ENCODE assay signal across 8 mouse cellular contexts in genomic region chr3:95218466-95219137, GRCm38 (mm10). TPM values are rescaled to one million over a fixed set of nuclear protein-coding genes. Genes with fewer than 3 reads are reported as not detected.
DNase-seq lines count a peak whose midpoint lies in the region; ATAC-seq and TF ChIP-seq lines count a peak whose summit lies in the region.

No protein-coding gene starts in this region.

- H3K36me3 ChIP-seq in E14TG2a.4 (ENCODE audit: insufficient read depth, low read length): peaks cover 71% of the 10 kb centered on the region
- peaks cover 54% of the 10 kb centered on the region for H3K36me3 ChIP-seq in forebrain, embryonic 14.5 days (ENCODE audit: control insufficient read depth, insufficient read depth, low read length)
- peaks cover 60% of the 10 kb centered on the region for H3K36me3 ChIP-seq in limb, embryonic 13.5 days
- peaks cover 11% of the 10 kb centered on the region for H3K36me3 ChIP-seq in spleen, adult 2 months (ENCODE audit: control insufficient read depth, insufficient read depth, low read length)

- H3K27me3 ChIP-seq in E14TG2a.4 (ENCODE audit: insufficient read depth, low read length): no peaks in the 10 kb centered on the region
- H3K27me3 ChIP-seq in forebrain, embryonic 14.5 days (replicated peaks; ENCODE audit: control insufficient read depth, insufficient read depth, low read length): no peaks in the 10 kb centered on the region
- no peaks in the 10 kb centered on the region for H3K27me3 ChIP-seq in limb, embryonic 13.5 days
- no peaks in the 10 kb centered on the region for H3K27me3 ChIP-seq in spleen, adult 2 months (ENCODE audit: control insufficient read depth, insufficient read depth, low read length)

- H3K9ac ChIP-seq in forebrain, embryonic 14.5 days (ENCODE audit: low read length): no peak overlapping the region
- H3K9ac ChIP-seq in limb, embryonic 13.5 days: peak overlapping the region; percentile 92

- 78% methylated on average over 6 of the region's 6 CpGs for WGBS in forebrain, embryonic 14.5 days
- WGBS in limb, embryonic 13.5 days: 78% methylated on average over 6 of the region's 6 CpGs
- 60% methylated on average over 6 of the region's 6 CpGs for WGBS in spleen, adult 2 months

- no peak for TF ChIP-seq POLR2A in spleen, adult 2 months (IDR thresholded peaks at IDR 0.05; ENCODE audit: low read depth, low read length)

- H3K27ac ChIP-seq in gastrocnemius, adult 2 months: peak overlapping the region; percentile 99
- peak overlapping the region; percentile 94; the same call in 1 of the 2 replicates for H3K27ac ChIP-seq in forebrain, embryonic 14.5 days (ENCODE audit: low read depth, low read length)
- H3K27ac ChIP-seq in limb, embryonic 13.5 days: peak overlapping the region; percentile 100
- H3K27ac ChIP-seq in spleen, adult 2 months (ENCODE audit: insufficient read depth, low read length): peak overlapping the region; percentile 100

- no peak for DNase-seq in gastrocnemius, adult 2 months
- no peak for DNase-seq in gastrocnemius, postnatal 25 days
- DNase-seq in forebrain, embryonic 14.5 days (ENCODE audit: low spot score): no peak
- DNase-seq in spleen, adult 2 months (ENCODE audit: low read depth in 1 of 2, low spot score in 2 of 2): no peak
- no peak for DNase-seq in layer of hippocampus, adult 9-10 months (ENCODE audit: low spot score)
- no peak for DNase-seq in adipocyte (ENCODE audit: low spot score)

- peak overlapping the region; percentile 41 for H3K4me2 ChIP-seq in forebrain, embryonic 14.5 days (ENCODE audit: low read length)
- H3K4me2 ChIP-seq in limb, embryonic 13.5 days (replicated peaks): peak overlapping the region; percentile 71

- H3K4me3 ChIP-seq in gastrocnemius, adult 2 months: peak overlapping the region; percentile 93
- H3K4me3 ChIP-seq in E14TG2a.4 (replicated peaks; ENCODE audit: low read length): peak overlapping the region; percentile 94
- peak overlapping the region; percentile 71; the same call in 1 of the 2 replicates for H3K4me3 ChIP-seq in forebrain, embryonic 14.5 days (ENCODE audit: low read depth, low read length)
- H3K4me3 ChIP-seq in limb, embryonic 13.5 days: peak overlapping the region; percentile 70
- 0 out of 2 replicates have a peak overlapping the region, but pooled peaks have one; percentile 14 for H3K4me3 ChIP-seq in spleen, adult 2 months (ENCODE audit: extremely low read depth, insufficient read depth, insufficient read length)

- TF ChIP-seq CTCF in gastrocnemius, adult 2 months (IDR thresholded peaks at IDR 0.05): no peak
- 0 out of 2 replicates have a peak, but pooled peaks have one; percentile 14 for TF ChIP-seq CTCF in E14TG2a.4 (conservative IDR thresholded peaks at IDR 0.05; ENCODE audit: low read length)
- TF ChIP-seq CTCF in spleen, adult 2 months (IDR thresholded peaks at IDR 0.05; ENCODE audit: extremely low read depth, insufficient read depth, insufficient read length, insufficient replicate concordance): no peak

- ATAC-seq in forebrain, embryonic 14.5 days: no peak
- ATAC-seq in limb, embryonic 13.5 days (ENCODE audit: low FRiP score, low read depth): no peak

- H3K9me3 ChIP-seq in E14TG2a.4 (ENCODE audit: low read length): no peaks in the 10 kb centered on the region
- H3K9me3 ChIP-seq in forebrain, embryonic 14.5 days (replicated peaks; ENCODE audit: control insufficient read depth, low read length): no peaks in the 10 kb centered on the region
- H3K9me3 ChIP-seq in limb, embryonic 13.5 days: no peaks in the 10 kb centered on the region

- intact Hi-C loops in gastrocnemius, adult 2 months (cut with DNase I): loop anchor here (5.0 kb wide), 2 partner anchors 44 to 56 kb away; partner anchors contain the start of gene Sema6c

- peaks cover 60% of the 10 kb centered on the region for H3K4me1 ChIP-seq in E14TG2a.4 (replicated peaks; ENCODE audit: low read depth, low read length)
- H3K4me1 ChIP-seq in forebrain, embryonic 14.5 days (ENCODE audit: control insufficient read depth, insufficient read depth, low read length): peaks cover 5% of the 10 kb centered on the region; the same call in 1 of the 2 replicates
- peaks cover 13% of the 10 kb centered on the region for H3K4me1 ChIP-seq in limb, embryonic 13.5 days
- H3K4me1 ChIP-seq in spleen, adult 2 months (ENCODE audit: control insufficient read depth, insufficient read depth, insufficient read length): no peaks in the 10 kb centered on the region

RNA-seq across cellular contexts. Expression of gene Gabpb2, which starts 0.9 kb away (rescaled TPM):
- total RNA-seq in gastrocnemius, adult 2 months (2021): 10 to 100 TPM in 1 of 2 experiments, 1 to 10 TPM in 1; 9.1 to 12.0 TPM
- total RNA-seq in gastrocnemius, postnatal 25 days (2021): 1 to 10 TPM; 8.2 to 8.3 TPM
- polyA plus RNA-seq in forebrain, embryonic 14.5 days (2014; fragmentation: Nextera tagmentation; extraction: Ambion mirVana): 4.0 and 4.3 TPM in 2 replicates
- 11.5 and 12.5 TPM in 2 replicates for polyA plus RNA-seq in limb, embryonic 13.5 days (2015; fragmentation: Nextera tagmentation; extraction: Ambion mirVana)
- 17.0 and 17.1 TPM in 2 replicates for polyA plus RNA-seq in spleen, adult 2 months (2012; rRNA removed)

RNA-seq across cellular contexts. Expression of gene Cdc42se1, which starts 9.9 kb away (rescaled TPM):
- 10 to 100 TPM; 13.7 to 16.4 TPM for total RNA-seq in gastrocnemius, adult 2 months (2021)
- total RNA-seq in gastrocnemius, postnatal 25 days (2021): 10 to 100 TPM; 15.5 TPM
- polyA plus RNA-seq in forebrain, embryonic 14.5 days (2014; fragmentation: Nextera tagmentation; extraction: Ambion mirVana): 99.4 and 99.7 TPM in 2 replicates
- polyA plus RNA-seq in limb, embryonic 13.5 days (2015; fragmentation: Nextera tagmentation; extraction: Ambion mirVana): 77.1 and 82.7 TPM in 2 replicates
- polyA plus RNA-seq in spleen, adult 2 months (2012; rRNA removed): 91.5 and 94.1 TPM in 2 replicates

RNA-seq across cellular contexts. Expression of gene Mllt11, which starts 13.4 kb away (rescaled TPM):
- 10 to 100 TPM; 52.0 to 84.9 TPM for total RNA-seq in gastrocnemius, adult 2 months (2021)
- total RNA-seq in gastrocnemius, postnatal 25 days (2021): 10 to 100 TPM; 34.4 to 42.4 TPM
- polyA plus RNA-seq in forebrain, embryonic 14.5 days (2014; fragmentation: Nextera tagmentation; extraction: Ambion mirVana): 444 and 548 TPM in 2 replicates
- 15.1 and 17.1 TPM in 2 replicates for polyA plus RNA-seq in limb, embryonic 13.5 days (2015; fragmentation: Nextera tagmentation; extraction: Ambion mirVana)
- polyA plus RNA-seq in spleen, adult 2 months (2012; rRNA removed): 15.5 and 16.2 TPM in 2 replicates

RNA-seq across cellular contexts. Expression of gene Gm128, which starts 22.8 kb away (rescaled TPM):
- total RNA-seq in gastrocnemius, adult 2 months (2021): under 1 TPM in 1 of 2 experiments, not detected in 1; 0.11 TPM
- total RNA-seq in gastrocnemius, postnatal 25 days (2021): not detected
- polyA plus RNA-seq in forebrain, embryonic 14.5 days (2014; fragmentation: Nextera tagmentation; extraction: Ambion mirVana): 0.17 TPM in 1 of 2 replicates, not detected in the other
- 0.73 and 0.88 TPM in 2 replicates for polyA plus RNA-seq in limb, embryonic 13.5 days (2015; fragmentation: Nextera tagmentation; extraction: Ambion mirVana)
- 0.18 and 0.52 TPM in 2 replicates for polyA plus RNA-seq in spleen, adult 2 months (2012; rRNA removed)

RNA-seq across cellular contexts. Expression of gene Bnipl, which starts 32.4 kb away (rescaled TPM):
- total RNA-seq in gastrocnemius, adult 2 months (2021): under 1 TPM in 1 of 2 experiments, not detected in 1; 0.31 TPM
- total RNA-seq in gastrocnemius, postnatal 25 days (2021): not detected
- polyA plus RNA-seq in forebrain, embryonic 14.5 days (2014; fragmentation: Nextera tagmentation; extraction: Ambion mirVana): not detected in 2 replicates
- polyA plus RNA-seq in limb, embryonic 13.5 days (2015; fragmentation: Nextera tagmentation; extraction: Ambion mirVana): 2.2 and 2.5 TPM in 2 replicates
- 0.07 TPM in 1 of 2 replicates, not detected in the other for polyA plus RNA-seq in spleen, adult 2 months (2012; rRNA removed)

Comparison
In these comparisons a context has a peak if more than half of its experiments do, and no peak if none do; other contexts are left out.
1. H3K4me3 ChIP-seq: peak in every context shown above with its lines; median percentile 94 in E14TG2a.4; 93 in gastrocnemius, adult 2 months; 71 in forebrain, embryonic 14.5 days; 70 in limb, embryonic 13.5 days; 14 in spleen, adult 2 months.
2. RNA of gene Mllt11, which starts 13.4 kb away (polyA plus RNA-seq): 444 to 548 TPM in forebrain, embryonic 14.5 days; 15.1 to 17.1 TPM in limb, embryonic 13.5 days and 15.5 to 16.2 TPM in spleen, adult 2 months; every median in the first group is over 10 times any median in the second.
3. Peak in every context shown above with its lines, with median percentiles within 50 percentile points of each other: H3K27ac ChIP-seq.